Mouse (Mus musculus) thymus, adult 2 months (tissue): ENCODE results near the gene Neurod4. TPM values are rescaled to one million over a fixed set of nuclear protein-coding genes. Genes with fewer than 3 reads are reported as not detected.
"Not testable (repeated sequence)": the region's sequence is repeated elsewhere in the genome, so short reads cannot be mapped to it uniquely, and the experiment has no call there.

Experiments
- DNase-seq: peaks from one replicate; pipeline ENCODE4 v3.0.0; 2021
- H3K27ac ChIP-seq: fragments of 200-500 bp; 2 replicates; pipeline ENCODE4 v1.5.1; 2012; ENCODE audit warnings: low read length, control low read depth; ENCODE audit not compliant: control insufficient read depth, insufficient read depth
- H3K27me3 ChIP-seq: fragments of 200-500 bp; 2 replicates; pipeline ENCODE4 v1.6.1; 2012; ENCODE audit warnings: mild to moderate bottlenecking, low read length, moderate library complexity, mixed read lengths; ENCODE audit not compliant: control insufficient read depth, insufficient read depth
- H3K36me3 ChIP-seq: fragments of 200-500 bp; 2 replicates; pipeline ENCODE4 v1.6.1; 2012; ENCODE audit warnings: mild to moderate bottlenecking, low read length, moderate library complexity; ENCODE audit not compliant: control insufficient read depth, insufficient read depth
- H3K4me1 ChIP-seq: fragments of 200-500 bp; replicated peaks from 2 replicates; pipeline ENCODE4 v1.6.1; 2012; ENCODE audit warnings: low read length; ENCODE audit not compliant: control insufficient read depth, insufficient read depth
- H3K4me3 ChIP-seq: fragments of 200-500 bp; 2 replicates; pipeline ENCODE4 v1.5.1; 2012; ENCODE audit warnings: mild to moderate bottlenecking, low read length, control low read depth, moderate library complexity; ENCODE audit not compliant: control insufficient read depth, insufficient read depth
- CTCF ChIP-seq: fragments of 200-500 bp; IDR thresholded peaks from 2 replicates; pipeline ENCODE4 v1.5.1; 2012; ENCODE audit warnings: mild to moderate bottlenecking, control low read depth, low read length, moderate library complexity, borderline replicate concordance; ENCODE audit not compliant: control insufficient read depth, poor library complexity, insufficient read depth; ENCODE audit errors: extremely low read depth
- POLR2A ChIP-seq: fragments of 200-500 bp; IDR thresholded peaks from 2 replicates; pipeline ENCODE4 v1.6.1; 2012; ENCODE audit warnings: mild to moderate bottlenecking, low read length, control low read depth, moderate library complexity; ENCODE audit not compliant: control insufficient read depth, poor library complexity, insufficient read depth; ENCODE audit errors: extremely low read depth
- WGBS: fragments of 180-500 bp; shearing (Covaris S2); methylation state at CpG from one replicate; pipeline ENCODE4 v1.1.7; 2018; 5-methylcytosine and 5-hydroxymethylcytosine counted together
- polyA plus RNA-seq: library from polyadenylated mRNA; depleted of rRNA; stranded (reverse); fragments of >200 nt; gene quantifications from 2 replicates; pipeline ENCODE4 v1.2.3, GENCODE M21; 2012

The Neurod4 gene
- polyA plus RNA-seq, 1 experiment: not detected

DNA sequence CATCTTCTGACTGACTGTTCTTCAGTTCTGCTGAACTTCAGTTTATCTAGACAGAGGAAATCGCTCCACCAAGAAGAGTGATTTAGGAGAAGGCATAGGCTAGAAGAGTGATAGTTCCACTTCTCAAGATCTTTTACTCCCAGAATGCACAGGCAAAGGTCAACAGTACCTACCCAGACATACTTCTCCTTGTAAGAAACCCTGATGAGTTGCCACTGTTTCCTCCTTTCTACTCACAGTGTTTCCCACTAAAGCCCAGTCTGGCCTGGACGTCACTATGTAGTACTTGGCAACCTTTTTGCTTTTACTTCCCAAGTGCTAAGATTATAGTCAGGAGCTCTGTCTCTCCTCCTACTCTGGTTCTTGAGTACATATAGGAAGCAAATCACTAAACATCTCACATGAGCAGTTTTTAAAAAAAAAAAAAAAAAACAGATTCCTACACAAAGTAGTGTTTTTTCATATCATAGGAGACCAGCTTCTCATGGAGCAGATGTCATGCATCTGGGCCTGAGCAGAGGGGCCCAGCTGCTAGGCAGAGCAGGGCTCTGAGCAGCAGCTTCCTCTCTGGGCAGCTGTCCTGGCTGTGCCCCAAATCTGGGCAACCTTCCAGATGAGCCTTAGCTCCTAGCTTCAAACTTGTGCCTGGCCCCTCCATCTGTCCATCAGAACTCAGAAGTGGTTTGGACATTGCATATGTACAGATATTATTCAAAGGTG, 34.2 kb upstream of the Neurod4 start:
- WGBS: 58% methylated on average over 2 of the region's 2 CpGs
- Histone ChIP-seq H3K4me3 (no peak overlapping the region), H3K36me3 (no peaks in the 10 kb centered on the region), H3K4me1 (peaks cover 3% of the 10 kb centered on the region), H3K27me3 (no peaks in the 10 kb centered on the region), H3K27ac (no peak overlapping the region; the same call in 1 of the 2 replicates)
- DNase-seq: no peak
- TF ChIP-seq POLR2A (no peak), CTCF (no peak)

DNA sequence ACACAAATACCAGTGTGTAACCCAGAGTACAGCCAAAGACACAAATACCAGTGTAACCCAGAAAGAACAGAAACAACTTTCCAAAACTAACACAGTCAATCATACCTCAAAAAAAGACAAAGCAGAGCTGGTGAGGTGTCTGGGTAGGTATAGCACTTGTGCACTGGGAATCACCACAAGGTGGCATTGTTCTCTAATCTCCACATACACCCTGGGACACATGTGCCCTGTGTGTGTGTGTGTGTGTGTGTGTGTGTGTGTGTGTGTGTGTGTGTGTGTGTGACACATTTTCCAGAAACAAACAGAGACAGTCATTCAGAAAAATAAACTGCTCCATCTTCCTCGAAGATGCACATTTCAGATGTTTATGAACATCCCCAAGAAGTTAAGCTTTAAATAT, 33.5 kb upstream of the Neurod4 start:
- TF ChIP-seq CTCF (no peak), POLR2A (no peak)

DNA sequence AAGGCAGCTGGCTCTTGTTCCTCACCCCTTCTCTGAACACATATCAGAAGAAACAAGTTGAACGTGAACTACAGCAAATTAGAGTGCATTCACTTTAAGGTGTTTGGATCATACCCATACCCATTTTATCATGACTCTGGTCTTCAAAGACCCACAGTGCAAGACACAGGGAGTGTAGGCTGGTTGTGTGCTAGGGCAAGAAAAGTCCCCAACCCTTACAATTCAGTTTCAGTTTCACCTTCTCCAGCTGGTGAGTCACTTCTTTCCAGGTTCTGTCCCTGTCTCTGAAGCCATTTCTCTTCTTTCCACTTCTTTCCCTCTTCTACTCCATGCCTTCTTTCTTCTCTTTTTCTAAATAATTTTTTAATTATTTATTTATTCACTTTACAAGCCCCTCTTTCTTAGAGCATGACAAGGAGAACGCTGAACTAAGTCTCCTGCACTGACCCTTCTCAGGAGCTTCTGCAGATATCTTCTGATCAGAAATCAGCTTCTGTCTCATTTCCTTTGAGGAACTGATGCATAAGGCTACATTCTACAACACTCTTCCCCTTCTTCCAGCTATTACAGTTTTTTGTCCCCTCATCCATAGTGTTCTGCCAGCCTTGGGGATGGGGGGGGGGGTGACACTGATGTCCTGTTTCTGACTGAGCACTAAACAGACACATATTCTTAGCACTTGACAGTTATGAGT, 31.6 kb upstream of the Neurod4 start:
- no peak for DNase-seq
- 14% methylated on average over 2 of the region's 2 CpGs for WGBS
- no peak for TF ChIP-seq CTCF
- no peak for TF ChIP-seq POLR2A
- peaks cover 3% of the 10 kb centered on the region for H3K4me1 ChIP-seq
- no peak overlapping the region for H3K4me3 ChIP-seq
- H3K36me3 ChIP-seq: no peaks in the 10 kb centered on the region
- H3K27me3 ChIP-seq: no peaks in the 10 kb centered on the region
- H3K27ac ChIP-seq: no peak overlapping the region

More for the DNA sequence above, 33.5 kb upstream of the Neurod4 start:
- H3K4me1 ChIP-seq: peaks cover 3% of the 10 kb centered on the region
- peak; percentile 73 for DNase-seq
- WGBS: 31% methylated on average over 1 of the region's 1 CpGs
- H3K27ac ChIP-seq: no peak overlapping the region
- H3K4me3 ChIP-seq: no peak overlapping the region
- no peaks in the 10 kb centered on the region for H3K36me3 ChIP-seq
- H3K27me3 ChIP-seq: no peaks in the 10 kb centered on the region

DNA sequence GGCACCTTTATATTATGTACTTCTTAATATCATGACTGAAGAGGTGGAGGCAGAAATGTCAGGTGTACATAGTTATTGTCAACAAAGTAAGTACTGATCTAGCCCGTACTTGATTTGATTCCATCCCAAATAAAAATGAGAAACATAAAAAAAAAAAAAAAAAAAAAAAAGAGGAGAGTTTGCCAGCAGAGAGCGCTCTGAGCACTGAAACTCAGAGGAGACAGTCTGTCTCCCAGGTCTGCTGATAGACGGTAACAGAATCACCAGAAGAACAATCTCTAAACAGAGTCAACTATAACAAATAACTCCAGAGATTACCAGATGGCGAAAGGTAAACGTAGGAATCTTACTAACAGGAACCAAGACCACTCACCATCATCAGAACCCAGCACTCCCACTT, 24.1 kb upstream of the Neurod4 start:
- WGBS: 81% methylated on average over 4 of the region's 5 CpGs
- not testable (repeated sequence) for H3K36me3 ChIP-seq, DNase-seq, H3K27ac ChIP-seq, H3K4me3 ChIP-seq, H3K4me1 ChIP-seq, H3K27me3 ChIP-seq

- WGBS: 19% methylated on average over 4 of the region's 4 CpGs
Measured at GRCm38 (mm10) chr10:130298748-130299147, 18.7 kb upstream of the Neurod4 start.

DNA sequence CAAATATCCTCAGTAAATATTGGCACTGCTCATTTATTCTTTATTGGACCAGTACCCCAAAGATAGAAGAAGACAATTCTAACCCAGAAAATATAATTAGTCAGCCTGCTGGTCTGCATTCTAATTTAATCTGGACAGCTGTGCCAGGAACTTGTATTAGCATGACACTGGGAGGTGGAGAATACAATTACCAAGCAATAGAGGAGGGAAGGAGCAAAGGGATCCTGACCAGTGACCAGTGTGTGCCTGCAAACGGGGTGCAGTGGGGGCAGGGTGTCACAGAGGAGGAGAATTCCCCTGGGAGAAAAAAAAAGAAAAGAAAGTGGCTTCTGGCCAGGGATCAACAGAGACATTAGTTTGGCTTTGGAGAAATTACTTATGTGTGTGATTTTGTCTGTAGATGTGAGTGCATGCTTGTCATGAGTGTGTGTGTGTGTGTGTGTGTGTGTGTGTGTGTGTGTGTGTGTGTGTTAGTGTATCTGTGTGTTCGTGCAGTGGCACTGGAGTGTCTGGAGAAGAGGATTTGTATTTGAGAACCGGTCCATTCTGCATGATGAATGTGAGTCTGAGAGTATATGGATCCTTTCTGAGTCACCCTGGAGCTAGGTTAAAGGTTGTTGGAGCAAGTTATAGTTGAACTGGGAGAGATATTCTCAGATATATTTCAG, 13.8 kb upstream of the Neurod4 start:
- Histone ChIP-seq H3K27me3 (no peaks in the 10 kb centered on the region), H3K36me3 (no peaks in the 10 kb centered on the region), H3K4me3 (no peak overlapping the region), H3K4me1 (no peaks in the 10 kb centered on the region), H3K27ac (no peak overlapping the region)
- DNase-seq: no peak
- 45% methylated on average over 3 of the region's 3 CpGs for WGBS
- TF ChIP-seq POLR2A (no peak), CTCF (no peak)

More at GRCm38 (mm10) chr10:130298748-130299147, 18.7 kb upstream of the Neurod4 start:
- H3K27ac ChIP-seq, H3K36me3 ChIP-seq, H3K27me3 ChIP-seq, H3K4me1 ChIP-seq, H3K4me3 ChIP-seq: not testable (repeated sequence)
- peak; percentile 25 for DNase-seq
